Mouse (Mus musculus): ENCODE results near the gene Npm1. TPM values are rescaled to one million over a fixed set of nuclear protein-coding genes. Genes with fewer than 3 reads are reported as not detected.

The Npm1 gene
- 705 and 1,033 TPM in 2 replicates for polyA plus RNA-seq (2016; fragmentation: Nextera tagmentation; extraction: Ambion mirVana)

DNA sequence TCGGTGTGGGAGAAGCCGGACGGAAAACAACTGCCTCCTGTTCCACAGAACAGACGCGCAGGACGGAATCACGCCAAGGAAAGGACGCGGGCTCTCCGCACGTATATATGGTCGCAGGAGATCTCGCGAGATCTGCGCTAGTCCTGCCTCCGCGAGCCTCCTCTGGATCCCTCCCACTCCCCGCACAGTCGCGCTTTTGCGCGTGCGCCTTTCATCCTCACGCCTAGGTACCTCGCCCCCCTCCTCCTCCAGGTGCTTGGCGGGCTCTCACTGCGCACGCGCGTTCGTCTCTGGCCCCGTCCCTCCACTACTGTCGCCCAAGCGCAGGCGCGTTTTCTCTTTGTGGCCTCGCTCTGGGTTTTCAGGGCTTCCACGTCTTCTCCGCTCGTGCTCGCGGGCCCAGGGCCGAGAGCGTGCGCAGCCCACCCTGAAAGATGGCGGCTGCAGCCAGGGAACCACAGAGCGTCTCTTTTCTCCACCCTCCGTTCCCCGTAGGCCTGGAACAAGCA is at the start of gene Npm1:
Gene Npm1 (minus strand): TSS at position 209 of the 509 bp plus-strand sequence.
- peak within 1 kb of the TSS; percentile 97 for H3K4me3 ChIP-seq
- 3% methylated on average over 48 of the region's 49 CpGs for WGBS
- H3K9me3 ChIP-seq = no peaks in the 10 kb centered on the region
- H3K4me1 ChIP-seq = no peaks in the 10 kb centered on the region
- peaks cover 39% of the 10 kb centered on the region for H3K36me3 ChIP-seq
- DNase-seq (ENCODE audit: low spot score) = peak; percentile 100
- H3K27me3 ChIP-seq (ENCODE audit: insufficient read depth, poor library complexity, severe bottlenecking) = peaks cover 5% of the 10 kb centered on the region; the same call in 1 of the 2 replicates
- peak within 1 kb of the TSS; percentile 96 for H3K27ac ChIP-seq

- Histone ChIP-seq H3K27me3 (ENCODE audit: insufficient read depth, poor library complexity, severe bottlenecking) (peaks cover 93% of the 10 kb centered on the region), H3K9me3 (no peaks in the 10 kb centered on the region), H3K4me1 (peaks cover 8% of the 10 kb centered on the region), H3K4me3 (no peak overlapping the region), H3K27ac (no peak overlapping the region), H3K36me3 (no peaks in the 10 kb centered on the region)
- DNase-seq (ENCODE audit: low spot score) = no peak
- WGBS = 77% methylated on average over 2 of the region's 2 CpGs
Observed at GRCm38 (mm10) chr11:33207411-33207810, 44.4 kb upstream of the Npm1 start.

- Histone ChIP-seq H3K27ac (no peak overlapping the region), H3K4me1 (peaks cover 25% of the 10 kb centered on the region), H3K27me3 (ENCODE audit: insufficient read depth, poor library complexity, severe bottlenecking) (peaks cover 96% of the 10 kb centered on the region), H3K36me3 (no peaks in the 10 kb centered on the region), H3K9me3 (no peaks in the 10 kb centered on the region), H3K4me3 (no peak overlapping the region)
- DNase-seq (ENCODE audit: low spot score) = no peak
- WGBS = 11% methylated on average over 3 of the region's 3 CpGs
Observed at GRCm38 (mm10) chr11:33204966-33205365, 42.0 kb upstream of the Npm1 start.

DNA sequence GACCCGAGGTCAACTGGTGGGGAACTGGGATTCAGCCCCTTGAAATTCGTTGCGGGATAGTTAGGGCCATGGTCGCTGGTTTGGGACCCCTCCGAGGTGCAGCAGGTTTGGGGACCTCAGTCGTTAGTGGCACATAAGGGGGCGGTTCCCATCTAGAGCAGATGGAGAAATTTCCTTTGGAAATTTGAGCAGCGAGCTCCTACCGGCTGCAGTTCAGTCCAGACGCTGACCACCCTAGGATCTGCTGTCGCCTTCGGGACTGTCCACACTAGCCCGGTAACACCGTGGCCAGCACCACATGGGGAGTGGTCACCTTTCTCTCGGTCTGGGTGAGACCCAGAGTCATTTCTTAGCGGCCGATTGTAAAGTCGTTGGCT is 41.3 kb upstream of the Npm1 start:
- H3K4me1 ChIP-seq = peaks cover 25% of the 10 kb centered on the region
- DNase-seq (ENCODE audit: low spot score) = no peak
- H3K9me3 ChIP-seq = no peaks in the 10 kb centered on the region
- no peak overlapping the region for H3K27ac ChIP-seq
- H3K27me3 ChIP-seq (ENCODE audit: insufficient read depth, poor library complexity, severe bottlenecking) = peaks cover 96% of the 10 kb centered on the region
- H3K4me3 ChIP-seq = peak overlapping the region; percentile 50; the same call in 1 of the 2 replicates
- H3K36me3 ChIP-seq = no peaks in the 10 kb centered on the region
- WGBS = 2% methylated on average over 18 of the region's 18 CpGs

GRCm38 (mm10) chr11:33203383-33204328 is 40.6 kb upstream of the Npm1 start, which contains the start of gene Tlx3:
TSS of gene Tlx3 (minus strand) at chr11:33203589.
- H3K4me1 ChIP-seq = peaks cover 25% of the 10 kb centered on the region
- H3K9me3 ChIP-seq = no peaks in the 10 kb centered on the region
- peaks cover 100% of the 10 kb centered on the region for H3K27me3 ChIP-seq (ENCODE audit: insufficient read depth, poor library complexity, severe bottlenecking)
- H3K36me3 ChIP-seq = no peaks in the 10 kb centered on the region
- H3K4me3 ChIP-seq = peak within 1 kb of the TSS; percentile 50
- WGBS = under 1% methylated on average over 81 of the region's 81 CpGs
- no peak within 1 kb of the TSS for H3K27ac ChIP-seq
- DNase-seq (ENCODE audit: low spot score) = no peak

DNA sequence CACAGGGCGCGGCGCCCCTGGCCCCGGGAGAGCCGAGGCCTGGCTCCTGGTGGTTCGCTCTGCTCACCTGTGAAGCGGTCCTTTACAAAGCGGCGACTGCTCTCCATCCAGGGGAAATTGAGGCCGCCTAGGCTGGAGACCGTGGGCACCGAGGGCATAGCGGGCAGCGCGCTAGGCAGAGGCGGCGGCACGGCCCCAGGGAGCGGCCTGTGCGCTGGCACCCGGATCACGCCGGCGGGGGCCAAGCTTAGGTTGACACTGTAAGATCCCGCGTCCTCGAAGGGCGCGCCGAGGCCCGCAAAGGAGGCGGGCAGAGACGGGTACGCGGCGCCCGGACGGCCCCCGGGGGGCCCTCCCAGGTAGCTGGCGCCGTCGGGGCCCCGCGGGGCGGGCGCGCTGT is 40.0 kb upstream of the Npm1 start:
- DNase-seq (ENCODE audit: low spot score) = no peak
- H3K4me3 ChIP-seq = peak overlapping the region; percentile 50
- H3K36me3 ChIP-seq = no peaks in the 10 kb centered on the region
- WGBS = 1% methylated on average over 47 of the region's 47 CpGs
- H3K27me3 ChIP-seq (ENCODE audit: insufficient read depth, poor library complexity, severe bottlenecking) = peaks cover 100% of the 10 kb centered on the region
- no peaks in the 10 kb centered on the region for H3K9me3 ChIP-seq
- peaks cover 25% of the 10 kb centered on the region for H3K4me1 ChIP-seq
- H3K27ac ChIP-seq = no peak overlapping the region

- Histone ChIP-seq H3K4me1 (peaks cover 25% of the 10 kb centered on the region), H3K27ac (no peak overlapping the region), H3K27me3 (ENCODE audit: insufficient read depth, poor library complexity, severe bottlenecking) (peaks cover 100% of the 10 kb centered on the region), H3K9me3 (peaks cover 4% of the 10 kb centered on the region; the same call in 1 of the 2 replicates), H3K36me3 (no peaks in the 10 kb centered on the region), H3K4me3 (no peak overlapping the region)
- WGBS = 1% methylated on average over 37 of the region's 37 CpGs
- DNase-seq (ENCODE audit: low spot score) = no peak
Observed at GRCm38 (mm10) chr11:33202296-33202695, 39.3 kb upstream of the Npm1 start.

GRCm38 (mm10) chr11:33201626-33202010 is 38.6 kb upstream of the Npm1 start:
- Histone ChIP-seq H3K9me3 (peaks cover 6% of the 10 kb centered on the region; the same call in 1 of the 2 replicates), H3K4me3 (peak overlapping the region; percentile 52), H3K27ac (no peak overlapping the region), H3K27me3 (ENCODE audit: insufficient read depth, poor library complexity, severe bottlenecking) (peaks cover 100% of the 10 kb centered on the region), H3K36me3 (no peaks in the 10 kb centered on the region), H3K4me1 (peaks cover 25% of the 10 kb centered on the region)
- no peak for DNase-seq (ENCODE audit: low spot score)
- 3% methylated on average over 19 of the region's 19 CpGs for WGBS

- peaks cover 100% of the 10 kb centered on the region for H3K27me3 ChIP-seq (ENCODE audit: insufficient read depth, poor library complexity, severe bottlenecking)
- H3K4me1 ChIP-seq = peaks cover 26% of the 10 kb centered on the region
Observed at GRCm38 (mm10) chr11:33200764-33201625, 38.0 kb upstream of the Npm1 start.

GRCm38 (mm10) chr11:33199906-33200763 is 37.1 kb upstream of the Npm1 start:
- 1% methylated on average over 45 of the region's 45 CpGs for WGBS
- Histone ChIP-seq H3K27me3 (ENCODE audit: insufficient read depth, poor library complexity, severe bottlenecking) (peaks cover 100% of the 10 kb centered on the region), H3K4me3 (peak overlapping the region; percentile 52), H3K9me3 (peaks cover 6% of the 10 kb centered on the region; the same call in 1 of the 2 replicates), H3K4me1 (peaks cover 30% of the 10 kb centered on the region), H3K36me3 (no peaks in the 10 kb centered on the region), H3K27ac (no peak overlapping the region)
- no peak for DNase-seq (ENCODE audit: low spot score)

More at GRCm38 (mm10) chr11:33200764-33201625, 38.0 kb upstream of the Npm1 start:
- Histone ChIP-seq H3K27ac (no peak overlapping the region), H3K36me3 (no peaks in the 10 kb centered on the region), H3K4me3 (peak overlapping the region; percentile 52), H3K9me3 (peaks cover 6% of the 10 kb centered on the region; the same call in 1 of the 2 replicates)
- no peak for DNase-seq (ENCODE audit: low spot score)
- WGBS = under 1% methylated on average over 76 of the region's 76 CpGs

DNA sequence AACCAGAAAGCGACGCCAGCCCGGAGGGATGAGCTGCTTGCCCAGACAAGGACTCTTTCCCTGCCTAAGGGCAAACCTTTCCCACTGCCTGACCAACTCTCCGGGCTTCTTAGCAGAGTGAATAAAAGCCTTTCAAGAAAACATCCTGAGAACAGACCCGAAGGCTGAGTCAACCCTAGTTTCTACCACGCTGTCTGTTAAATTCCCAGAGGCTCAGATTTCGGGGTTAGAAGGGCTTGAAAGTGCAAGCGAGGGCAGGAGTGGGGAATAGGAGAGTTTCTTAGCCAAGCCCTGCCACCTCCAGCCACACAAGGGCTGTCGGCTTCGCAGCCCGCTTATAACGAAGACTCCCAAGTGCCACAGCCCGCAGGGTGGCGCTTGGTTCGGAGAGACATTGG is 36.1 kb upstream of the Npm1 start:
- Histone ChIP-seq H3K36me3 (no peaks in the 10 kb centered on the region), H3K27ac (no peak overlapping the region), H3K27me3 (ENCODE audit: insufficient read depth, poor library complexity, severe bottlenecking) (peaks cover 99% of the 10 kb centered on the region), H3K4me1 (peaks cover 30% of the 10 kb centered on the region), H3K4me3 (no peak overlapping the region), H3K9me3 (peaks cover 6% of the 10 kb centered on the region; the same call in 1 of the 2 replicates)
- WGBS = 3% methylated on average over 15 of the region's 15 CpGs
- no peak for DNase-seq (ENCODE audit: low spot score)

Measured in heart, embryonic 10.5 days (tissue).